Mouse (Mus musculus) CH12.LX (cell line): Measurements from ENCODE around the gene Dok5. TPM values are rescaled to one million over a fixed set of nuclear protein-coding genes. Genes with fewer than 3 reads are reported as not detected.

Experiments used
- DNase-seq: peaks from one replicate; pipeline ENCODE4 v3.0.0-alpha.2; 2013; ENCODE audit errors: extremely low read depth
- H3K27ac ChIP-seq: 2 replicates; pipeline ENCODE4 v1.5.1; 2012; ENCODE audit warnings: low read depth, mild to moderate bottlenecking, control low read depth, moderate library complexity; ENCODE audit not compliant: insufficient read depth
- H3K27me3 ChIP-seq: replicated peaks from 2 replicates; pipeline ENCODE3; 2012; ENCODE audit warnings: inconsistent platforms
- H3K36me3 ChIP-seq, 2 experiments: replicated peaks in 1 of 2; 2 replicates each; pipeline versions ENCODE3 to v1.6.1; 2012; ENCODE audit warnings: inconsistent platforms in 1 of 2, low read length in 1 of 2, mild to moderate bottlenecking in 1 of 2, mixed read lengths in 1 of 2, moderate library complexity in 1 of 2; ENCODE audit not compliant: control insufficient read depth in 1 of 2, insufficient read depth in 1 of 2
- H3K4me1 ChIP-seq, 2 experiments: 2 replicates each; pipeline ENCODE4 v1.6.1; 2012; ENCODE audit warnings: inconsistent platforms in 1 of 2, moderate library complexity in 1 of 2; ENCODE audit not compliant: insufficient read depth in 2 of 2, control insufficient read depth in 1 of 2
- H3K4me2 ChIP-seq: 2 replicates; pipeline ENCODE4 v1.6.1; 2012; ENCODE audit warnings: low read depth, mild to moderate bottlenecking, control low read depth; ENCODE audit not compliant: poor library complexity, insufficient read depth, severe bottlenecking
- H3K4me3 ChIP-seq, 3 experiments: fragments of 150-350 bp in 1 of 3; sonication (generic) in 1 of 3; replicated peaks in 1 of 3; 2 replicates each; pipeline versions ENCODE3 to v1.5.1; 2011 to 2012; ENCODE audit warnings: low read depth in 2 of 3, low read length in 2 of 3, mild to moderate bottlenecking in 2 of 3, moderate library complexity in 2 of 3, control low read depth in 1 of 3, improper control_type of control experiment in 1 of 3, inconsistent platforms in 1 of 3, mixed read lengths in 1 of 3; ENCODE audit not compliant: poor library complexity in 1 of 3
- H3K79me2 ChIP-seq: replicated peaks from 2 replicates; pipeline ENCODE4 v1.6.1; 2012; ENCODE audit warnings: mild to moderate bottlenecking, moderate library complexity; ENCODE audit not compliant: control insufficient read depth, poor library complexity, insufficient read depth, severe bottlenecking; ENCODE audit errors: extremely low read depth
- H3K9ac ChIP-seq: 2 replicates; pipeline ENCODE4 v1.6.1; 2012; ENCODE audit warnings: low read depth, mild to moderate bottlenecking, control low read depth, moderate library complexity; ENCODE audit not compliant: insufficient read depth
- H3K9me3 ChIP-seq: replicated peaks from 2 replicates; pipeline ENCODE3; 2012; ENCODE audit warnings: low read length, inconsistent platforms, mixed read lengths
- BHLHE40 ChIP-seq: IDR thresholded peaks from 2 replicates; pipeline ENCODE4 v1.6.1; 2011; ENCODE audit warnings: mild to moderate bottlenecking, low read depth, low read length, improper control_type of control experiment
- CHD1 ChIP-seq: IDR thresholded peaks from 2 replicates; pipeline ENCODE4 v1.6.1; 2012; ENCODE audit warnings: low read depth, low read length, improper control_type of control experiment, inconsistent platforms
- CTCF ChIP-seq, 2 experiments: IDR thresholded peaks in 1 of 2; conservative IDR thresholded peaks in 1 of 2; 2 replicates each; pipeline ENCODE4 v1.5.1; 2011 to 2012; ENCODE audit warnings: low read depth in 2 of 2, low read length in 2 of 2, improper control_type of control experiment in 1 of 2, inconsistent platforms in 1 of 2, mild to moderate bottlenecking in 1 of 2, moderate library complexity in 1 of 2
- E2F4 ChIP-seq: IDR thresholded peaks from 2 replicates; pipeline ENCODE4 v1.6.1; 2011; ENCODE audit warnings: low read depth, low read length, improper control_type of control experiment; ENCODE audit not compliant: insufficient replicate concordance
- ELF1 ChIP-seq: IDR thresholded peaks from 2 replicates; pipeline ENCODE4 v1.6.1; 2014; ENCODE audit warnings: low read depth, mild to moderate bottlenecking, inconsistent platforms, low read length, improper control_type of control experiment
- EP300 ChIP-seq: IDR thresholded peaks from 2 replicates; pipeline ENCODE4 v1.6.1; 2011; ENCODE audit warnings: low read length, improper control_type of control experiment
- ETS1 ChIP-seq: conservative IDR thresholded peaks from 2 replicates; pipeline ENCODE4 v1.6.1; 2012; ENCODE audit warnings: low read depth, mild to moderate bottlenecking, inconsistent platforms, low read length, improper control_type of control experiment, moderate library complexity
- IRF4 ChIP-seq: IDR thresholded peaks from 2 replicates; pipeline ENCODE4 v1.6.1; 2014; ENCODE audit warnings: low read depth, mild to moderate bottlenecking, inconsistent platforms, low read length, improper control_type of control experiment
- JUN ChIP-seq: IDR thresholded peaks from 2 replicates; pipeline ENCODE4 v1.6.1; 2011; ENCODE audit warnings: low read depth, mild to moderate bottlenecking, low read length, improper control_type of control experiment, moderate library complexity; ENCODE audit not compliant: insufficient read depth
- JUND ChIP-seq: conservative IDR thresholded peaks from 2 replicates; pipeline ENCODE4 v1.6.1; 2011; ENCODE audit warnings: low read depth, low read length, improper control_type of control experiment
- KAT2A ChIP-seq: IDR thresholded peaks from 2 replicates; pipeline ENCODE4 v1.6.1; 2012; ENCODE audit warnings: low read length, improper control_type of control experiment, inconsistent platforms; ENCODE audit not compliant: insufficient replicate concordance
- MAFK ChIP-seq: IDR thresholded peaks from 2 replicates; pipeline ENCODE4 v1.6.1; 2011; ENCODE audit warnings: low read length, improper control_type of control experiment; ENCODE audit not compliant: insufficient replicate concordance
- MAX ChIP-seq: IDR thresholded peaks from 2 replicates; pipeline ENCODE4 v1.6.1; 2011; ENCODE audit warnings: low read length, improper control_type of control experiment
- MAZ ChIP-seq: IDR thresholded peaks from 2 replicates; pipeline ENCODE4 v1.6.1; 2012; ENCODE audit warnings: low read depth, mild to moderate bottlenecking, inconsistent platforms, low read length, improper control_type of control experiment, moderate library complexity
- MEF2A ChIP-seq: IDR thresholded peaks from 2 replicates; pipeline ENCODE4 v1.6.1; 2014; ENCODE audit warnings: low read depth, mild to moderate bottlenecking, inconsistent platforms, low read length, improper control_type of control experiment, borderline replicate concordance
- MXI1 ChIP-seq: IDR thresholded peaks from 2 replicates; pipeline ENCODE4 v1.6.1; 2011; ENCODE audit warnings: mild to moderate bottlenecking, low read depth, low read length, improper control_type of control experiment
- MYC ChIP-seq: IDR thresholded peaks from 2 replicates; pipeline ENCODE4 v1.6.1; 2011; ENCODE audit warnings: low read depth, mild to moderate bottlenecking, improper control_type of control experiment, low read length
- NELFE ChIP-seq: IDR thresholded peaks from 2 replicates; pipeline ENCODE4 v1.6.1; 2011; ENCODE audit warnings: low read depth, low read length, improper control_type of control experiment
- NRF1 ChIP-seq: IDR thresholded peaks from 2 replicates; pipeline ENCODE4 v1.6.1; 2014; ENCODE audit warnings: low read depth, mild to moderate bottlenecking, inconsistent platforms, low read length, improper control_type of control experiment, moderate library complexity
- POLR2A ChIP-seq: IDR thresholded peaks from 2 replicates; pipeline ENCODE4 v1.6.1; 2011; ENCODE audit warnings: low read depth, mild to moderate bottlenecking, improper control_type of control experiment, low read length
- RAD21 ChIP-seq: IDR thresholded peaks from 2 replicates; pipeline ENCODE4 v1.6.1; 2011; ENCODE audit warnings: low read depth, mild to moderate bottlenecking, low read length, improper control_type of control experiment, moderate library complexity
- RCOR1 ChIP-seq: conservative IDR thresholded peaks from 2 replicates; pipeline ENCODE4 v1.6.1; 2012; ENCODE audit warnings: low read depth, mild to moderate bottlenecking, inconsistent platforms, low read length, improper control_type of control experiment
- SIN3A ChIP-seq: IDR thresholded peaks from 2 replicates; pipeline ENCODE4 v1.6.1; 2012; ENCODE audit warnings: low read length, improper control_type of control experiment, inconsistent platforms
- SMC3 ChIP-seq: IDR thresholded peaks from 2 replicates; pipeline ENCODE4 v1.6.1; 2011; ENCODE audit warnings: low read depth, low read length, improper control_type of control experiment
- TBP ChIP-seq: conservative IDR thresholded peaks from 2 replicates; pipeline ENCODE4 v1.6.1; 2011; ENCODE audit warnings: low read depth, low read length, improper control_type of control experiment
- TCF12 ChIP-seq: IDR thresholded peaks from 2 replicates; pipeline ENCODE4 v1.6.1; 2014; ENCODE audit warnings: low read depth, mild to moderate bottlenecking, inconsistent platforms, low read length, improper control_type of control experiment
- USF2 ChIP-seq: conservative IDR thresholded peaks from 2 replicates; pipeline ENCODE4 v1.6.1; 2011; ENCODE audit warnings: low read depth, low read length, improper control_type of control experiment
- ZKSCAN1 ChIP-seq: IDR thresholded peaks from 2 replicates; pipeline ENCODE4 v1.6.1; 2012; ENCODE audit warnings: low read depth, inconsistent platforms, low read length, improper control_type of control experiment, borderline replicate concordance
- dilution Hi-C: fragments of 300-500 bp; cut with MboI; formaldehyde crosslinking; loops from 2 replicates; pipeline ENCODE4 v1.14.3; 2020; ENCODE audit warnings: low sequenced_read_pairs; ENCODE audit not compliant: extremely low pct_unique_long_range_greater_than_20kb, extremely low pct_ligation_motif_present
- in situ Hi-C: fragments of 300-500 bp; cut with MboI; formaldehyde crosslinking; loops from 3 replicates; pipeline ENCODE4 v1.14.3; 2019; ENCODE audit warnings: low sequenced_read_pairs, low pct_ligation_motif_present, low pct_unique_long_range_greater_than_20kb, mixed read lengths
- polyA plus RNA-seq: library from polyadenylated mRNA; unstranded; fragments of >175 nt; gene quantifications from 2 replicates; pipeline ENCODE4 v1.2.1, GENCODE M21; 2012; ENCODE audit warnings: low read depth; ENCODE audit not compliant: insufficient read length
- total RNA-seq, 2 experiments: library from RNA; depleted of rRNA; stranded (reverse); fragments of 300-350 nt in 1 of 2; fragments of >200 nt in 1 of 2; gene quantifications; 2 replicates each; pipeline ENCODE4 v1.2.3; 2012 to 2014

Gene Dok5
- total and polyA plus RNA-seq, 3 experiments = not detected

DNA sequence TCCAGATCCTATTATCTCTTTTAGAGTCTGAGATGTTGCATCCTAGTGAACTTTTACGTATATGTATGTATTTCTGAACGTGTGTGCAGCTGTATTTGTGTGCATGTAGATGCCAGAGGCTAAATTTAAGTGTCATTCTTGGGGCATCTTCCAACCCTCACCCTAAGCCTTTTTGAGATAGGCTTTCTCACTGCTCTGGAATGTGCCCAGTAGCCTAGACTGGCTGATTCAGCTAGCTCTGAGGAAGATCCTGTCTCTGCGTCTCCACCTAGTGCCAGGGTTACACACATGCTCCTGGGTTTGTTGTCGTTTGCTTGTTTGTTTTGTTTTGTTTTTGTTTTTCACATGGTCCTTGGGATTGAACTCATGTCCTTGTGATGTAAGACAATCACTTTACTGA, 31.1 kb upstream of the Dok5 start:
- H3K4me1 ChIP-seq = no peaks in the 10 kb centered on the region
- no peak overlapping the region for H3K4me2 ChIP-seq
- in situ Hi-C loops = no loop called here
- dilution Hi-C loops = no loop called here
- H3K27me3 ChIP-seq = no peaks in the 10 kb centered on the region
- no peaks in the 10 kb centered on the region for H3K36me3 ChIP-seq
- no peak for TF ChIP-seq MXI1
- TF ChIP-seq IRF4 = no peak
- TF ChIP-seq SIN3A = no peak
- no peak for TF ChIP-seq JUND
- TF ChIP-seq ZKSCAN1 = no peak
- no peak for TF ChIP-seq EP300
- no peak for TF ChIP-seq TCF12
- no peak for TF ChIP-seq USF2
- no peak for TF ChIP-seq ELF1
- TF ChIP-seq TBP = no peak
- no peak for TF ChIP-seq SMC3
- no peak for TF ChIP-seq MAZ
- TF ChIP-seq CTCF (conservative IDR thresholded peaks at IDR 0.05 in 1 of 2, IDR thresholded peaks at IDR 0.05 in 1 of 2; ENCODE audit: low read depth in 2 of 2, low read length in 2 of 2) = no peak
- TF ChIP-seq POLR2A = no peak
- no peak for TF ChIP-seq MAFK
- TF ChIP-seq MEF2A = no peak
- TF ChIP-seq RCOR1 = no peak
- no peak for TF ChIP-seq NELFE
- H3K79me2 ChIP-seq = no peaks in the 10 kb centered on the region
- no peak for DNase-seq
- no peak overlapping the region for H3K27ac ChIP-seq
- H3K9me3 ChIP-seq = peaks cover 66% of the 10 kb centered on the region
- H3K9ac ChIP-seq = no peak overlapping the region
- no peak overlapping the region for H3K4me3 ChIP-seq

DNA sequence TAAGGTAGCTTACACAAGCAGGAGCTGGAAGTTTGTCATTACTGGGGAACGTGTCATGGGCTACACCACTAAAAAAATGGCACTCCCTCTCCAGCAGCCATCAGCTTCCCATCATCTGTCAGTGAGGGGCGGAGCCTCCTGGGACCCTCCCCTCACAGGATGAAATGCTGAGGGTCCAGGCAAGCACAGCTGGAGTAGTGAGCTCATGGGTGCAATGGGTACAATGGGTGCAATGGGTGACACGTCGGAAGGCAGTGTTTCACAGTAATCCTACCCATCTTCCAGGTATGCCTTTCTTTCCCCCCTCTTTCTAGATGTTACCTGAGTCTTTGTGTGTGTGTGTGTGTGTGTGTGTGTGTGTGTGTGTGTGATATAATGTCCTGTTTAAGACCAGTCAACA, 25.1 kb upstream of the Dok5 start:
- H3K4me3 ChIP-seq = no peak overlapping the region
- no peaks in the 10 kb centered on the region for H3K27me3 ChIP-seq
- no peaks in the 10 kb centered on the region for H3K36me3 ChIP-seq
- H3K9me3 ChIP-seq = peaks cover 72% of the 10 kb centered on the region
- in situ Hi-C loops (no loop called here), dilution Hi-C loops (no loop called here)
- no peak for TF ChIP-seq ELF1
- TF ChIP-seq POLR2A = no peak
- no peak for TF ChIP-seq MAFK
- TF ChIP-seq TBP = no peak
- TF ChIP-seq CTCF (conservative IDR thresholded peaks at IDR 0.05 in 1 of 2, IDR thresholded peaks at IDR 0.05 in 1 of 2; ENCODE audit: low read depth in 2 of 2, low read length in 2 of 2) = no peak
- TF ChIP-seq CHD1 = no peak
- no peak for TF ChIP-seq RAD21
- TF ChIP-seq NRF1 = no peak
- TF ChIP-seq ETS1 = no peak
- no peak for TF ChIP-seq NELFE
- no peak for TF ChIP-seq JUN
- TF ChIP-seq TCF12 = no peak
- TF ChIP-seq E2F4 = no peak
- no peak for TF ChIP-seq BHLHE40
- TF ChIP-seq USF2 = no peak
- TF ChIP-seq SIN3A = no peak
- no peak for TF ChIP-seq KAT2A
- TF ChIP-seq MAX = no peak
- TF ChIP-seq ZKSCAN1 = no peak
- no peak for TF ChIP-seq MYC
- no peaks in the 10 kb centered on the region for H3K79me2 ChIP-seq
- no peak for DNase-seq
- no peaks in the 10 kb centered on the region for H3K4me1 ChIP-seq
- H3K4me2 ChIP-seq = no peak overlapping the region
- H3K27ac ChIP-seq = no peak overlapping the region
- H3K9ac ChIP-seq = no peak overlapping the region
